Mouse (Mus musculus): ENCODE results near the gene Krt77. TPM values are rescaled to one million over a fixed set of nuclear protein-coding genes. Genes with fewer than 3 reads are reported as not detected.

Gene Krt77
- total RNA-seq (2021), result 1 to 10 TPM; 7.2 to 9.4 TPM
- long read RNA-seq, experiment 1, partial matches to known transcripts, result 3 of 9 reads
- long read RNA-seq, experiment 1, other reads (novel, unspliced or antisense), result 3 of 9 reads
- long read RNA-seq, experiment 2, transcript Krt77-201 (9 exons, 2,931 nt), result major isoform, 5 of 12 reads
- long read RNA-seq, experiment 2, partial matches to known transcripts, result 0 of 12 reads
- long read RNA-seq, experiment 2, other reads (novel, unspliced or antisense), result 7 of 12 reads

- DNase-seq (ENCODE audit: low spot score in 2 of 2), result peak; percentile 40 to 43
Measured at GRCm38 (mm10) chr15:101869431-101869830, at the start of gene Krt77. Krt77 (minus strand) TSS chr15:101869705.

- DNase-seq (ENCODE audit: low spot score in 2 of 2), result no peak
Measured at GRCm38 (mm10) chr15:101916072-101916471, 46.6 kb upstream of the Krt77 start.

GRCm38 (mm10) chr15:101904849-101905248 lies 35.3 kb upstream of the Krt77 start:
- DNase-seq (ENCODE audit: low spot score in 2 of 2), result no peak

- DNase-seq (ENCODE audit: low spot score in 2 of 2), result no peak
Measured at GRCm38 (mm10) chr15:101902171-101903149, 33.0 kb upstream of the Krt77 start.

GRCm38 (mm10) chr15:101895216-101895615 lies 25.7 kb upstream of the Krt77 start:
- DNase-seq (ENCODE audit: low spot score in 2 of 2), result no peak

GRCm38 (mm10) chr15:101892820-101893219 lies 23.3 kb upstream of the Krt77 start, which contains the start of gene Krt76:
Krt76 (minus strand) TSS chr15:101892920.
- no peak for DNase-seq (ENCODE audit: low spot score in 2 of 2)

GRCm38 (mm10) chr15:101879776-101880175 lies 10.3 kb upstream of the Krt77 start:
- DNase-seq (ENCODE audit: low spot score in 2 of 2), result no peak

GRCm38 (mm10) chr15:101878041-101878440 lies 8.5 kb upstream of the Krt77 start:
- DNase-seq (ENCODE audit: low spot score in 2 of 2), result no peak

- DNase-seq (ENCODE audit: low spot score in 2 of 2), result no peak
Measured at GRCm38 (mm10) chr15:101874383-101874782, 4.9 kb upstream of the Krt77 start.

GRCm38 (mm10) chr15:101873231-101873630 lies 3.7 kb upstream of the Krt77 start:
- DNase-seq (ENCODE audit: low spot score in 2 of 2), result no peak

- DNase-seq (ENCODE audit: low spot score in 2 of 2), result peak in 1 of 2 experiments; percentile 31
Measured at GRCm38 (mm10) chr15:101866754-101867153, 2.8 kb downstream of the Krt77 start.

- DNase-seq (ENCODE audit: low spot score in 2 of 2), result no peak
Measured at GRCm38 (mm10) chr15:101860421-101861130, 8.9 kb downstream of the Krt77 start.

- peak in 1 of 2 experiments; percentile 24 for DNase-seq (ENCODE audit: low spot score in 2 of 2)
Measured at GRCm38 (mm10) chr15:101859735-101860170, 9.8 kb downstream of the Krt77 start.

- no peak for DNase-seq (ENCODE audit: low spot score in 2 of 2)
Measured at GRCm38 (mm10) chr15:101858673-101859425, 10.7 kb downstream of the Krt77 start.

- no peak for DNase-seq (ENCODE audit: low spot score in 2 of 2)
Measured at GRCm38 (mm10) chr15:101856696-101857095, 12.8 kb downstream of the Krt77 start.

GRCm38 (mm10) chr15:101855732-101856131 lies 13.8 kb downstream of the Krt77 start:
- DNase-seq (ENCODE audit: low spot score in 2 of 2), result no peak

GRCm38 (mm10) chr15:101854294-101854693 lies 15.2 kb downstream of the Krt77 start:
- DNase-seq (ENCODE audit: low spot score in 2 of 2), result no peak

- no peak for DNase-seq (ENCODE audit: low spot score in 2 of 2)
Measured at GRCm38 (mm10) chr15:101852571-101852970, 16.9 kb downstream of the Krt77 start.

GRCm38 (mm10) chr15:101850694-101851093 lies 18.8 kb downstream of the Krt77 start, which contains the start of gene Krt1:
Krt1 (minus strand) TSS chr15:101850794.
- no peak for DNase-seq (ENCODE audit: low spot score in 2 of 2)

- DNase-seq (ENCODE audit: low spot score in 2 of 2), result peak; percentile 24 to 49
Measured at GRCm38 (mm10) chr15:101845971-101846403, 23.5 kb downstream of the Krt77 start.

Measured in layer of hippocampus, postnatal 14 days (tissue).